Mouse (Mus musculus) small intestine, adult 2 months (tissue): ENCODE results near the gene Lama5. TPM values are rescaled to one million over a fixed set of nuclear protein-coding genes. Genes with fewer than 3 reads are reported as not detected.

Experiments
- H3K27ac ChIP-seq: fragments of 200-500 bp; 2 replicates; pipeline ENCODE4 v1.5.1; 2012; ENCODE audit warnings: low read depth, low read length, control low read depth, inconsistent platforms; ENCODE audit not compliant: insufficient read depth
- H3K27me3 ChIP-seq: fragments of 200-500 bp; 2 replicates; pipeline ENCODE4 v1.6.1; 2012; ENCODE audit warnings: mild to moderate bottlenecking, moderate library complexity, low read length, inconsistent platforms; ENCODE audit not compliant: control insufficient read depth, insufficient read depth
- H3K36me3 ChIP-seq: fragments of 200-500 bp; 2 replicates; pipeline ENCODE4 v1.6.1; 2012; ENCODE audit warnings: mild to moderate bottlenecking, low read length, control low read depth, inconsistent platforms; ENCODE audit not compliant: control insufficient read depth, insufficient read depth
- H3K4me1 ChIP-seq: fragments of 200-500 bp; 2 replicates; pipeline ENCODE4 v1.6.1; 2012; ENCODE audit warnings: low read length, inconsistent platforms, mixed read lengths; ENCODE audit not compliant: control insufficient read depth, insufficient read depth, insufficient read length
- H3K4me3 ChIP-seq: fragments of 200-500 bp; 2 replicates; pipeline ENCODE4 v1.5.1; 2012; ENCODE audit warnings: low read depth, mild to moderate bottlenecking, control low read depth, inconsistent platforms, low read length, moderate library complexity
- CTCF ChIP-seq: fragments of 200-500 bp; IDR thresholded peaks from 2 replicates; pipeline ENCODE4 v1.5.1; 2012; ENCODE audit warnings: low read depth, mild to moderate bottlenecking, control low read depth, inconsistent platforms, low read length, moderate library complexity, mixed read lengths; ENCODE audit not compliant: insufficient replicate concordance, insufficient read length; ENCODE audit errors: extremely low read depth
- POLR2A ChIP-seq: fragments of 200-500 bp; IDR thresholded peaks from 2 replicates; pipeline ENCODE4 v1.6.1; 2012; ENCODE audit warnings: low read depth, mild to moderate bottlenecking, control low read depth, inconsistent platforms, low read length, moderate library complexity
- WGBS: fragments of 180-500 bp; shearing (Covaris S2); methylation state at CpG from one replicate; pipeline ENCODE4 v1.1.7; 2018; 5-methylcytosine and 5-hydroxymethylcytosine counted together
- polyA plus RNA-seq: library from polyadenylated mRNA; depleted of rRNA; stranded (reverse); fragments of >200 nt; gene quantifications from 2 replicates; pipeline ENCODE4 v1.2.3, GENCODE M21; 2012

Gene Lama5
- polyA plus RNA-seq, 1 experiment: 41.7 TPM

- Histone ChIP-seq H3K27ac (no peak overlapping the region), H3K4me1 (peaks cover 13% of the 10 kb centered on the region)
- 34% methylated on average over 9 of the region's 9 CpGs for WGBS
Observed at GRCm38 (mm10) chr2:180220165-180220564, 5.5 kb downstream of the Lama5 start.

GRCm38 (mm10) chr2:180219145-180219943 is 6.3 kb downstream of the Lama5 start:
- no peak overlapping the region for H3K4me3 ChIP-seq
- no peak for TF ChIP-seq POLR2A
- no peak for TF ChIP-seq CTCF
- H3K27ac ChIP-seq: peak overlapping the region; percentile 24
- H3K4me1 ChIP-seq: peaks cover 18% of the 10 kb centered on the region
- H3K36me3 ChIP-seq: no peaks in the 10 kb centered on the region
- H3K27me3 ChIP-seq: no peaks in the 10 kb centered on the region
- 78% methylated on average over 15 of the region's 15 CpGs for WGBS

More at GRCm38 (mm10) chr2:180220165-180220564, 5.5 kb downstream of the Lama5 start:
- no peak overlapping the region for H3K4me3 ChIP-seq
- H3K27me3 ChIP-seq: peaks cover 7% of the 10 kb centered on the region
- no peaks in the 10 kb centered on the region for H3K36me3 ChIP-seq
- no peak for TF ChIP-seq CTCF
- TF ChIP-seq POLR2A: no peak

DNA sequence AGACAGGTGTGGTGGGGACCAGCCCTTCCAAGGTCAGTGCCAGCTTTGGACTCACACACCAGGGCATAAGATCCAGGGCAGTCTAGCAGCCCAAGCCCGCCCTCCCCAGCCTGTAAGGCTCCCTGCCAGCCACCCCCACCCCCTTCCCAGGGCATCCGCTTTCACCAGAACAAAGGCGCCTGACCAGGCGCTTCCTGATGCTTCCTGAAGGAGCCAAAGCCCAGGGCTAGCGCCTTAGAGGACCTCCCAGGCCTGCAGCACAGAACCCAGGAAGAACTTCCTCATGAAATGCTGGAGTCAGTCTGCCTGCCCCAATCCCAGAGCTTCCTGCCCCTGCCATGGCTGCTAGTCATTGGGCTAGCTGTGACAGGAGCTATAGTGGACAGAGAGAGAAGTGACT is 7.0 kb downstream of the Lama5 start:
- TF ChIP-seq CTCF (no peak), POLR2A (no peak)
- H3K27me3 ChIP-seq: no peaks in the 10 kb centered on the region
- peaks cover 24% of the 10 kb centered on the region for H3K4me1 ChIP-seq
- peak overlapping the region; percentile 56 for H3K27ac ChIP-seq
- H3K4me3 ChIP-seq: no peak overlapping the region
- H3K36me3 ChIP-seq: no peaks in the 10 kb centered on the region
- WGBS: 54% methylated on average over 5 of the region's 5 CpGs

GRCm38 (mm10) chr2:180218241-180218640 is 7.4 kb downstream of the Lama5 start:
- 54% methylated on average over 3 of the region's 3 CpGs for WGBS
- Histone ChIP-seq H3K27ac (peak overlapping the region; percentile 56), H3K4me1 (peaks cover 24% of the 10 kb centered on the region), H3K27me3 (no peaks in the 10 kb centered on the region), H3K4me3 (no peak overlapping the region), H3K36me3 (no peaks in the 10 kb centered on the region)
- TF ChIP-seq POLR2A (no peak), CTCF (no peak)

GRCm38 (mm10) chr2:180217587-180217986 is 8.1 kb downstream of the Lama5 start:
- TF ChIP-seq CTCF (no peak), POLR2A (no peak)
- 78% methylated on average over 8 of the region's 8 CpGs for WGBS

GRCm38 (mm10) chr2:180216921-180217320 is 8.7 kb downstream of the Lama5 start:
- no peak overlapping the region for H3K27ac ChIP-seq
- 66% methylated on average over 5 of the region's 5 CpGs for WGBS
- no peak for TF ChIP-seq POLR2A
- TF ChIP-seq CTCF: no peak
- no peaks in the 10 kb centered on the region for H3K36me3 ChIP-seq
- peaks cover 24% of the 10 kb centered on the region for H3K4me1 ChIP-seq
- no peak overlapping the region for H3K4me3 ChIP-seq
- no peaks in the 10 kb centered on the region for H3K27me3 ChIP-seq

More at GRCm38 (mm10) chr2:180217587-180217986, 8.1 kb downstream of the Lama5 start:
- H3K4me3 ChIP-seq: no peak overlapping the region
- no peaks in the 10 kb centered on the region for H3K27me3 ChIP-seq
- H3K4me1 ChIP-seq: peaks cover 24% of the 10 kb centered on the region
- no peaks in the 10 kb centered on the region for H3K36me3 ChIP-seq
- peak overlapping the region; percentile 56 for H3K27ac ChIP-seq

DNA sequence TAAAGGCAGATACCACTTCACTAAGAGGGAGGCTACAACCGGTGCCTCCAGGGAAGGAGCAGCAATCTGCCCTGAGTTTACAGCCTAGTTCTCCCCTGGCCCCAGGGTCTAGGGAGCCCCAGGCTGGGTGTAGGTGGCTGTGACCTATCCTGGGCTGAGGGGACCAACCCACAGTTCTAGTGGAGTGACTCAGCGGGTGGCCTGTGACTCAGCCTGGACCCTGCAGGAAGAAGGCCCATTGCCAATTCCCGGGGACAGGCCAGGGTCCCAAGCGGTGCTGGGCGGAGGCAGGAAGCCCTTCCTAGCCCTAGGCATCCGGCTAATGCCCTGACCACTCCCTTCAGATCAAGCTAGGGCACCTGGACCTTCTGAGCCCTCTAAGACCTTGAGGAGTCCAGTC is 9.7 kb downstream of the Lama5 start:
- Histone ChIP-seq H3K4me1 (peaks cover 20% of the 10 kb centered on the region), H3K27ac (peak overlapping the region; percentile 13), H3K4me3 (no peak overlapping the region), H3K36me3 (no peaks in the 10 kb centered on the region), H3K27me3 (no peaks in the 10 kb centered on the region)
- 53% methylated on average over 6 of the region's 6 CpGs for WGBS
- TF ChIP-seq CTCF (no peak), POLR2A (no peak)
